Comparison of ENCODE assay signal across 8 mouse cellular contexts in the genomic region with DNA sequence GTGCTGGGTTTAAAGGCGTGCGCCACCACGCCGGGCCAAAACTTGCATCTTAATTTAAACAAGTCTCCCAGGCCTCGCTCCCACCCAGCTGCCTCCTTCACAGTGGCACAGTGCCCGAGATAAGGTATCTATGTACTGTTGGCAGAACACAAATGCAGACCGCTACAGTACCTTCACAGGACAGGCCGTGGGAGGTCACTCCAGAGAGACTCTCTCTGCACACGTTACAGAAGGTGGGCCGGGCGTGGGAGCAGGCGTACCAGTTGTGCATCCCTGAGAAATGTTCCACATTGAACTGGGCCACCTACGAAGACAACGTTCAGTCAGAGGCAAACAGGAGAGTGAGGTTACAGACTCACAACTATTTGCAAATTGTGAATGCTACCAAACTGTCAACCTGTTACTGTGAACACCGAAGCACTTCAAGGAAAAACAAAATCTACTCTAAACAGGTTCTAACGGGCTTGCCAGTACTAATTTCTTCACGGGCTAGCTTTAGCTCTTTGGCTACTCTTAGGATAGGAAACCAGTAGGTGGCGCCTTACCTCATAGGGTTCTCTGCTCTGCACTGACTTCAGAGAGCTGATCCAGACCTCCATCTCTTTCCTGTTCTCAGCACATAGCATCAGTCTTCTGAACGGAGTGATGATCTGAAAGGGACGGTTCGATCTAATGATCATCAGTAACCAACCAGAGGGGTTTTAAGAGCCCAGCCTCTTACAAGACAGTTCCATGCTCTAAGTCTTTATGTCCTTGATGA.
DNase-seq lines count a peak whose midpoint lies in the region; ATAC-seq and TF ChIP-seq lines count a peak whose summit lies in the region.
"Had no signal": no experiment of that assay in that cellular context is flagged by ENCODE, and none has a peak within 500 bp of the region (broad histone marks: within the 10 kb centered on the region; RNA-seq: fewer than 3 reads in every experiment).

No protein-coding gene starts in this region.

- ATAC-seq in neutrophil, adult 5-6 weeks (ENCODE audit: extremely low read depth, insufficient number of reproducible peaks, low FRiP score, poor library complexity, severe bottlenecking) = 0 out of 2 replicates have a peak, but pooled peaks have one; percentile 39
- ATAC-seq in inflammation-experienced regulatory T-cells, adult 6 months = no peak

- no peaks in the 10 kb centered on the region for H3K36me3 ChIP-seq in MEL (ENCODE audit: control insufficient read depth in 1 of 2, insufficient read depth in 2 of 2, low read length in 2 of 2)

- H3K4me1 ChIP-seq in MEL (ENCODE audit: control insufficient read depth in 1 of 2, insufficient read depth in 2 of 2, low read length in 2 of 2) = peaks cover 0 to 4% of the 10 kb centered on the region in 2 experiments; a peak in 1 of 4 replicates
- H3K4me1 ChIP-seq: lung, embryonic 15.5 days had no signal

- DNase-seq in left cerebral cortex, adult 18-20 months (ENCODE audit: low spot score in 2 of 2) = peak; percentile 57 to 73
- DNase-seq in left cerebral cortex, postnatal 10 days (ENCODE audit: extremely low spot score in 1 of 2, low spot score in 2 of 2) = no peak
- peak; percentile 52 for DNase-seq in MEL (ENCODE audit: low read depth, low spot score)
- DNase-seq in adrenal gland, postnatal 25 days = peak; percentile 12
- peak; percentile 18 to 43 for DNase-seq in heart, postnatal 14 days

- intact Hi-C loops in left cerebral cortex, postnatal 10 days (cut with DNase I) = no loop called here
- intact Hi-C loops in heart, postnatal 14 days (cut with DNase I) = no loop called here

- no peak for TF ChIP-seq EP300 in MEL (IDR thresholded peaks at IDR 0.05; ENCODE audit: low read depth in 1 of 2, low read length in 2 of 2)

- H3K79me2 ChIP-seq in MEL (ENCODE audit: control insufficient read depth, insufficient read depth, low read length, poor library complexity) = no peaks in the 10 kb centered on the region

- no peak overlapping the region for H3K27ac ChIP-seq in MEL (ENCODE audit: control insufficient read depth, low read depth, low read length)
- H3K27ac ChIP-seq: lung, embryonic 15.5 days had no signal

- peak; percentile 24 for TF ChIP-seq RAD21 in MEL (IDR thresholded peaks at IDR 0.05; ENCODE audit: low read depth, low read length)

- TF ChIP-seq POLR2A in MEL (IDR thresholded peaks at IDR 0.05; ENCODE audit: control insufficient read depth in 1 of 2, insufficient read depth in 1 of 2, low read depth in 1 of 2, low read length in 2 of 2, poor library complexity in 1 of 2) = no peak

- H3K9ac ChIP-seq in MEL (ENCODE audit: control insufficient read depth, low read depth, low read length, poor library complexity, severe bottlenecking) = no peak overlapping the region
- H3K9ac ChIP-seq: lung, embryonic 15.5 days had no signal

- H3K9me3 ChIP-seq in MEL (replicated peaks; ENCODE audit: insufficient read depth, low read length) = no peaks in the 10 kb centered on the region
- H3K9me3 ChIP-seq: lung, embryonic 15.5 days had no signal

- peak; percentile 47 to 62 (median 53) for TF ChIP-seq CTCF in MEL (IDR thresholded peaks at IDR 0.05 in 2 of 3, conservative IDR thresholded peaks at IDR 0.05 in 1 of 3; ENCODE audit: control insufficient read depth in 1 of 3, insufficient read depth in 1 of 3, low read depth in 2 of 3, low read length in 3 of 3, poor library complexity in 1 of 3, severe bottlenecking in 1 of 3)

- H3K4me3 ChIP-seq in MEL (ENCODE audit: control insufficient read depth in 1 of 2, insufficient read depth in 1 of 2, low read depth in 2 of 2, low read length in 2 of 2) = no peak overlapping the region
- H3K4me3 ChIP-seq: lung, embryonic 15.5 days had no signal

- H3K27me3 ChIP-seq in MEL (ENCODE audit: control insufficient read depth in 1 of 2, insufficient read depth in 2 of 2, low read length in 2 of 2) = peaks cover 0 to 2% of the 10 kb centered on the region in 2 experiments; a peak in 1 of 4 replicates
- H3K27me3 ChIP-seq: lung, embryonic 15.5 days had no signal

TF ChIP-seq in MEL, 35 proteins besides CTCF, POLR2A, EP300 and RAD21:
- peak; percentile 36; the same call in 1 of the 2 replicates for TF ChIP-seq SMC3 (IDR thresholded peaks at IDR 0.05; ENCODE audit: low read depth, low read length)
- no peak for TF ChIP-seq CHD1 (IDR thresholded peaks at IDR 0.05; ENCODE audit: low read depth, low read length)

Comparison
In these comparisons a context has a peak if more than half of its experiments do, and no peak if none do; other contexts are left out.
1. DNase-seq: peak in left cerebral cortex, adult 18-20 months (2 of 2), MEL (single experiment), adrenal gland, postnatal 25 days (single experiment) and heart, postnatal 14 days (2 of 2); none in left cerebral cortex, postnatal 10 days (0 of 2).